Mouse (Mus musculus) heart, embryonic 14.5 days (tissue): ENCODE data around the gene Gal3st1. TPM values are rescaled to one million over a fixed set of nuclear protein-coding genes. Genes with fewer than 3 reads are reported as not detected.
"Not testable (repeated sequence)": the region's sequence is repeated elsewhere in the genome, so short reads cannot be mapped to it uniquely, and the experiment has no call there.

Source experiments
- ATAC-seq: fragments of 200-750 bp; cut with Nextera tagmentation; 2 replicates; pipeline ENCODE4 v1.8.0; 2017; ENCODE audit warnings: low read depth, moderate TSS enrichment; ENCODE audit not compliant: insufficient number of reproducible peaks, insufficient read depth, low FRiP score
- H3K27ac ChIP-seq, 2 experiments: fragments of 200-500 bp in 1 of 2; fragments of 300-500 bp in 1 of 2; sonication (generic) in 1 of 2; replicated peaks in 1 of 2; 2 replicates each; pipeline ENCODE4 v1.5.1; 2012 to 2014; ENCODE audit warnings: low read depth in 2 of 2, low read length in 2 of 2, control low read depth in 1 of 2, mild to moderate bottlenecking in 1 of 2, mixed read lengths in 1 of 2; ENCODE audit not compliant: control insufficient read depth in 1 of 2, insufficient read depth in 1 of 2
- H3K27me3 ChIP-seq: fragments of 300-500 bp; sonication (generic); 2 replicates; pipeline ENCODE4 v1.6.1; 2014; ENCODE audit warnings: mild to moderate bottlenecking, low read length, control low read depth; ENCODE audit not compliant: control insufficient read depth, insufficient read depth
- H3K36me3 ChIP-seq: fragments of 300-500 bp; sonication (generic); 2 replicates; pipeline ENCODE4 v1.6.1; 2014; ENCODE audit warnings: mild to moderate bottlenecking, control low read depth, low read length, mixed read lengths; ENCODE audit not compliant: control insufficient read depth, insufficient read depth
- H3K4me1 ChIP-seq, 2 experiments: fragments of 200-500 bp in 1 of 2; fragments of 300-500 bp in 1 of 2; sonication (generic) in 1 of 2; 2 replicates each; pipeline ENCODE4 v1.6.1; 2012 to 2014; ENCODE audit warnings: low read length in 2 of 2, control low read depth in 1 of 2, mixed read lengths in 1 of 2; ENCODE audit not compliant: control insufficient read depth in 2 of 2, insufficient read depth in 2 of 2
- H3K4me2 ChIP-seq: fragments of 300-500 bp; sonication (generic); 2 replicates; pipeline ENCODE4 v1.6.1; 2014; ENCODE audit warnings: mild to moderate bottlenecking, low read length
- H3K4me3 ChIP-seq, 2 experiments: fragments of 200-500 bp in 1 of 2; fragments of 300-500 bp in 1 of 2; sonication (generic) in 1 of 2; 2 replicates each; pipeline ENCODE4 v1.5.1; 2012 to 2014; ENCODE audit warnings: low read length in 2 of 2, mild to moderate bottlenecking in 2 of 2, control low read depth in 1 of 2, low read depth in 1 of 2, moderate library complexity in 1 of 2; ENCODE audit not compliant: control insufficient read depth in 1 of 2, insufficient read depth in 1 of 2
- H3K9ac ChIP-seq: fragments of 300-500 bp; sonication (generic); 2 replicates; pipeline ENCODE4 v1.6.1; 2014; ENCODE audit warnings: mild to moderate bottlenecking, low read length
- H3K9me3 ChIP-seq: fragments of 300-500 bp; sonication (generic); 2 replicates; pipeline ENCODE4 v1.6.1; 2016; ENCODE audit warnings: low read length, control low read depth; ENCODE audit not compliant: control insufficient read depth
- WGBS: fragments of 180-500 bp; shearing (Covaris S2); extraction: QIAGEN DNeasy Blood & Tissue Kit; methylation state at CpG from one replicate; pipeline ENCODE4 v1.1.7; 2014; 5-methylcytosine and 5-hydroxymethylcytosine counted together
- polyA plus RNA-seq: library from polyadenylated mRNA; unstranded; fragments of >200 nt; fragmentation: Nextera tagmentation; extraction: Ambion mirVana; gene quantifications from 2 replicates; pipeline ENCODE4 v1.2.1, GENCODE M21; 2014

The Gal3st1 gene
- polyA plus RNA-seq, 1 experiment from 2014 or later = not detected

DNA sequence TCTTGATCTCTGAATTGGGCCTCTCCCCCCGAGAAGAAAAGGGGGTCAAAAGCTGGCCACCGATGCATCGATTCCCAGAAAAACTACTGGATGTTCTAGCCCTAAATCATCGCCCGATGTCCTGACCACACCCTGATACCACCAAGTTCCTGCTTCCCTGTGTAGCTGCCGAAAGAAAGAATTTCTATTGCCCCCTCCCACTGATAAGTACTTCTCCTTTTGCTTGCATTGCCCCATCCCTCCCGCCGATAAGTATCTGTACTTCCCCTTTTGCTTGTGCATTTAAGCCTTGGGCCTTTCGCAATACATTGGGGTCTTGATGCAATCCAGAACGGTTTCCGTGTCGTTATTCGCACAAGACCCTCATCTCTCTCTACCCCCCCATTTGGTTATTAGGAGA, 38.7 kb downstream of the Gal3st1 start:
- H3K4me3 ChIP-seq, H3K9ac ChIP-seq, H3K27me3 ChIP-seq, ATAC-seq, H3K4me1 ChIP-seq, H3K36me3 ChIP-seq, H3K4me2 ChIP-seq, H3K27ac ChIP-seq, H3K9me3 ChIP-seq: not testable (repeated sequence)
- 84% methylated on average over 13 of the region's 13 CpGs for WGBS

DNA sequence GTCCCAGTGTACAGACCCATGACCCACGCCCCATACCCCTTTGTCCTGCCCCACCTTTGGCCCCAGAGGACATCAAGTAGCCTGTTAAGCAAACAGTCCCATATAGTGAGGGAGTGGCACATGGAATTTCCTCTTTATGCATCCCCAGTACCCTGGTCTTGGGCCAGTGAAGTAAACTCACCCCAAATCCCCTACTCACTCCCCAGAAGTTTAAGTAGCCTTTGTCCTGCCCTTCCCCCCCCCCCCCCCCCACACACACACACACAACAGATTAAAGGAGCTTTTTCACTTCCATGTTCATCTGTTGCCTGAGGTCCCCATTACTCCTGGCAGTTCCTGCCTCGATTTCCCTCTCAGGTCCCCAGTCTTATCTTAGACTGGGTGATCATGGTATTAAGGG, 39.9 kb downstream of the Gal3st1 start:
- 51% methylated on average over 2 of the region's 2 CpGs for WGBS
- Histone ChIP-seq H3K27me3 (no peaks in the 10 kb centered on the region), H3K4me1 (no peaks in the 10 kb centered on the region)

DNA sequence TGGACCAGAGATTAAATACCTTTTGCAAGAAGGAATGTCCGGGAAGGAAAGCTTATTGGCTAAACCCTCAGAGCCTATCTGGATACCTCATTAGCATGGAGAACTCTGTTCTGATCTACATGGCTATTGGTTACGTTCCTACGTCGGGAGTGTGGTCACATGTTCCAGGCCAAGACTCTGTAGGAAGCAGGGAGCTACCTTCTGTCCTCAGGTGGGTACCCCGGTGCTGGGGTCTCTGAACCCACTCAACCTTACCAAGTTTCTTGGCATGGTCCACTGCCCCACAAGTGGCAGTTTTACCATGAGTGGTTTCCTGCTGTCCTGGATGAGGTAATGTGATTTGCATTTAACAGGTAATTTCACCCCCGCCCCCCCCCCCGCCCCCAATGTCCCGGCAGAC, 43.6 kb downstream of the Gal3st1 start:
- Histone ChIP-seq H3K27me3 (peaks cover 5% of the 10 kb centered on the region; the same call in 1 of the 2 replicates), H3K4me2 (no peak overlapping the region), H3K9ac (no peak overlapping the region), H3K4me1 (no peaks in the 10 kb centered on the region), H3K27ac (no peak overlapping the region), H3K4me3 (no peak overlapping the region), H3K9me3 (no peaks in the 10 kb centered on the region), H3K36me3 (no peaks in the 10 kb centered on the region)
- WGBS = 57% methylated on average over 8 of the region's 8 CpGs
- no peak for ATAC-seq

More for the DNA sequence above, 39.9 kb downstream of the Gal3st1 start:
- Histone ChIP-seq H3K4me2 (no peak overlapping the region), H3K27ac (no peak overlapping the region), H3K36me3 (no peaks in the 10 kb centered on the region), H3K4me3 (no peak overlapping the region), H3K9ac (no peak overlapping the region), H3K9me3 (no peaks in the 10 kb centered on the region)
- ATAC-seq = no peak

DNA sequence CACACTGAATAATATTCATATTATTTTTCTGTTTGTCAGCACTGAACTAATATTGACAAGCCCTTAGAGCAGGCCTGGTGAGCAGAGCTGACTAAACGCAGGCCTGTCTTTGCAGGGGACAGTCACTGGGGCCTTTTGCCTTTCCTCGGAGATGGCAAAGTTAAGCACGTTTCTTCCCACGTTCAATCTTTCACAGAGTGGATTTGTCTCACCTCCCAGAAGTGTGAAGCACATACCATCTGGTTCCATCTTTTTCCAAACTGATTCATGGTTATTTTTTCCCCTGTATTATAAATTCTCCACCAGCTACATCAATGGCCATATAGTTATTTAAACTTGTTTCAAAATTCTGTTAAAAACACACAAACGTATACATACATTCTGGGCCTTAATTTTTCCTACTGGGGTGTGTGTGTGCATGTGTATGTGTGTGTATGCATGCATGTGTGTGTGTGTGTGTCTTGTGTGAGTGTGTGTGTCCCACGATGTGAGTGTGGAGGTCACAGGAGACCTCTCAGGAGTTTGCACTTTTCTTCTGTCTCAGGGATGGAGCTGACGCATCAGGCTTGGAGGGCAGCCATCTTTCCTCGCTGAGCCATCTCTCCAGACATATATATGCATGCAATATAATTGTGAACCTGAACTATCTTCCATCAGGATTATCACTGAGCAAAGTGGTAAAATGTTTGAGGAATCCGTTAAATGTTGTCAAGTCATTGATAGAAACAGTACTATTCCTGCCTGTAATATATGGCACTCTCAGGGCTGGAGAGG, 44.3 kb downstream of the Gal3st1 start:
- H3K4me2 ChIP-seq = no peak overlapping the region
- H3K9me3 ChIP-seq = no peaks in the 10 kb centered on the region
- ATAC-seq = no peak
- no peak overlapping the region for H3K4me3 ChIP-seq
- no peak overlapping the region for H3K27ac ChIP-seq
- 64% methylated on average over 9 of the region's 9 CpGs for WGBS
- H3K27me3 ChIP-seq = peaks cover 12% of the 10 kb centered on the region; the same call in 1 of the 2 replicates
- no peaks in the 10 kb centered on the region for H3K4me1 ChIP-seq
- no peak overlapping the region for H3K9ac ChIP-seq
- H3K36me3 ChIP-seq = no peaks in the 10 kb centered on the region

DNA sequence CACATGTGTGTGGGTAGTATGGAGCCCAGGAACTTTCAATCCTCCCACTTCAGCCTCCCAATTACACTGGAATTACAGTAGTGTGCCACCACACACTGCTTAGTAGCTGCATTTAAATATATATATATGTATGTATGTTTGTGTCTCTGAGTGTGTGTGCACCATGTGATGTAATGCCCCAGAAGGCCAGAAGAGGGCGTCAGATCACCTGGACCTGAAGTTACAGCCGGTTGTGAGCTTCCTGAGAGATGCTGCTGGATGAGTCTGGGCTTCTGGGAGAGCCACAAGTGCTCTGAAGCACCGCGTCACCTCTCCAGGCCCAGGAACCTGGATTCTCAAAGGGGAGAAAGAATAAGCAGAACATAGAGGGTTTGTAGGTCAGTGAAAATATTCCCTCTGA, 45.9 kb downstream of the Gal3st1 start:
- Histone ChIP-seq H3K4me2 (no peak overlapping the region), H3K4me1 (no peaks in the 10 kb centered on the region), H3K36me3 (no peaks in the 10 kb centered on the region), H3K27me3 (peaks cover 13% of the 10 kb centered on the region; the same call in 1 of the 2 replicates), H3K9me3 (no peaks in the 10 kb centered on the region), H3K4me3 (no peak overlapping the region), H3K27ac (no peak overlapping the region), H3K9ac (no peak overlapping the region)
- 68% methylated on average over 4 of the region's 4 CpGs for WGBS
- no peak for ATAC-seq

DNA sequence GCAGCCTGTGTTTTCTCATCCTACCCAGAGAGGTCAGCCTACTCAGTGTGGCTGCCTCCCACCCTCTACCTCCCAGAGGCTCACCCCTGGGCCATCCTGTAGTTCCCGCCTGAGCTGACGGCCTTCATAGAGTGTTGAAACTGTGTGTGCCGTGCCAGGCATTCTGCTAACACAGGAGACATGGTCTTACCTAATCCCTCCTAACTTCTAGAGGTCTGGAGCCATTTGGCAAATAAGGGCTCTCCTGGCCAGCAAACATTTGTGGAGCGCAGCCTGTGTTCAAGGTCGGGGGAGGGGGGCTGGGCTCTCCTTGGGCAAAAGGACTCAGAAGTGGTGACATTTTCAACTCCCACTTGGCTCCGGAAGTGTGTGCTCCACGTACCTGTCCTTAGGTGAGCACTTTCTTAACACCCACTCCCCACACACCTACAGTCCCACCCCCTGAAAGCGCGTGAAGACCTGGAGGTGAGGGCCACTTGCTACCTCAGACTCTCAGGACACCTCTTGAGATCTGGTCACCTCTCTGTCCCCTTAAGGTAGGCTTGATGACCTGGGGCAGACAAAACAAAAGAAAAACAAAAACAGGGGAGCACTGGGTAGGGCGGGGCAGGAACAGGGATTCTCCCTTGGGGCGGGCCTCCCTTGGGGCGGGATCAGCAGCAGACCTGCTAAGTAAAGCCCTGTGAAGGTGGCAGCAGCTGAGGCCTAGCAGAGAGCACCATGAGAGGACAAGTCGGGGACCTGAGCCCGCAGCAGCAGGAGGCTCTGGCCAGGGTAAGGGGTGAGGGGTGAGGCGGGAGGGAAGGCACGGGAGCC, 47.9 kb downstream of the Gal3st1 start, which contains the start of gene Sec14l4:
Gene Sec14l4 (plus strand): TSS at position 337 of the 816 bp plus-strand sequence.
- 25% methylated on average over 16 of the region's 16 CpGs for WGBS
- no peaks in the 10 kb centered on the region for H3K9me3 ChIP-seq
- peaks cover 13% of the 10 kb centered on the region; the same call in 1 of the 2 replicates for H3K27me3 ChIP-seq
- H3K4me2 ChIP-seq = no peak within 1 kb of the TSS
- no peak within 1 kb of the TSS for H3K4me3 ChIP-seq
- H3K36me3 ChIP-seq = no peaks in the 10 kb centered on the region
- no peak; the same call in 1 of the 2 replicates for ATAC-seq
- H3K4me1 ChIP-seq = no peaks in the 10 kb centered on the region
- no peak within 1 kb of the TSS for H3K9ac ChIP-seq
- no peak within 1 kb of the TSS for H3K27ac ChIP-seq

DNA sequence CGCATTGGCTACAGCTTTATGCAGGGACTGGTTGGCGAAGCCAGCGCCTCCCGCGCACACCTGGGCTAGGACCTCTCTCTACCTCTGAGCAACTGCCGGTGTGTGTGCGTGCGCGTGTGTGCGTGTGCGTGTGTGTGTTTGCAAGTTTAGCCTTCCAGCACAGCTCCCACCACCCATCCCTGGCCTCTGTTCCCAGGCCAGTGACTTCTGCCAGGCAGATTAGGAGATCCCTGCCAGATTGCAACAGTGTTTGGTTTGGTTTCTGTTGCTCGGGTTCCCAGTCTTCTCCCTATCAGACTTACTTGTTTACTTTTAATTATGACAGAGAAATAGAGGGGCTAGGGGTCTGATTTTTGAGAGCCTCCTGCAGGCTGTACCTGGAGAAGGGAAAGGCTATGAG, 48.5 kb downstream of the Gal3st1 start:
- no peak overlapping the region for H3K4me2 ChIP-seq
- H3K9me3 ChIP-seq = no peaks in the 10 kb centered on the region
- peaks cover 13% of the 10 kb centered on the region; the same call in 1 of the 2 replicates for H3K27me3 ChIP-seq
- H3K27ac ChIP-seq = no peak overlapping the region
- no peaks in the 10 kb centered on the region for H3K36me3 ChIP-seq
- no peak overlapping the region for H3K9ac ChIP-seq
- H3K4me3 ChIP-seq = no peak overlapping the region
- ATAC-seq = no peak
- WGBS = 18% methylated on average over 12 of the region's 12 CpGs
- H3K4me1 ChIP-seq = no peaks in the 10 kb centered on the region
